Mouse (Mus musculus) thymus, postnatal 0 days (tissue): ENCODE measurements at regions not wholly inside any gene's neighbourhood (a gene's known extent, or its start where the extent isn't known, plus 50 kb on each side); places are given as distances from the start of the nearest gene placed in this dataset.

Experiments
- DNase-seq: peaks from one replicate; pipeline ENCODE4 v3.0.0-alpha.2; 2015; ENCODE audit warnings: low spot score

DNA sequence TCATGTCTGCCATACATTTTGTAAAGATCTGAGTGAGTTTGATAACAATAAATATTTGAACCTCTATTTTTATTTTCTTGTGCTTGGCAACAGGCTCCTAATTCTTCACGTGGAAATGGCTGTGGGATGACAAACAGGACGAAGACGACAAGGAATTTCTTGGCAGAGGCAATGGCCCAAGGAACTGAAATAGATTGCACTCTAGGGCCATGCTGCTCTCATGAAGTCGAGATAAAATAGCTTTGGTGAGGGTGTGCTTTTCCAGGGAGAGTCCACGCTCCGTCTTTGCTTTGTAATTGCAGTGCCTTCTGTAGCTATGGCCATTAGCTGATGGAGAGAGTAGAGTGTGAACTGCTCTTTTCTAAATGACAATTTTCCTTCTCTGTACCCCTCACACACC lies 50.9 kb upstream of the 1810046K07Rik start:
- DNase-seq, result no peak

DNA sequence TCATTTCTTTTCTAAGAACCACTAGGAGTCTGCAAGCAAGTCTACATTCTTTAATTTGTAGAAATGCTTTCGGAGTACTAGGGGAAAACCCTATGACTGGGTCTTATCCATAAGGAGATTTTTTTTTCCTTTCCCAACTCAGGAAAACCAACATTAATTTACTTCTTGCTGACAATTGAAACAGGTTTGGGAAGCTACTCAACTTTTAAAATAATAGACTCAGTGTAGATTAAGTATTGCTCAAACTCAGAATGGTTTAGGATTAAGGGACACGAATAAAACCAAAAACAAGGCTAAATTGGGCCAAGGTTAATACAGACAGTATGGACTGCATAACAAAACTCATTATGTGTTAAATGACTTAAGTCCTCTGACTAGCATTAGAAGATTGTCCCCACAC lies 65.2 kb upstream of the 1810046K07Rik start:
- DNase-seq, result no peak

DNA sequence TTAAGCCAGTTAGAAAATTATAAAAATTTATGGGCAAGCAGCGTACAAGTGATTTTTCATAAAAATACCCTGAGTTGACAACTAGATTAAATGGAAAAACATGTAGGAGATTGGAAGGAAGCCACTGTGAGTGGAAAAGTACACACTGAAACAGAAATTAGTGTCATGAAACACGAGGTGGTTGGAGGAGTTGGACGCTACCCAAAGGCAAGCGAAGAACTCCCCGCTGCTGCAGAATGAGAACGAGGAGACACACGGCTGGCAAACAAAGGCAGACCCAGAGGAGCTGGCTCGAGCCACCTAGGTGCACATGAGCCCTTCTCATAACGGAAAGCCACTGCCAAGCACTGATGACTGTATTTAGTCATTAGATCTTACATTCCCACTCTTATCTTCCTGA lies 65.7 kb upstream of the 1810046K07Rik start:
- DNase-seq, result no peak

DNA sequence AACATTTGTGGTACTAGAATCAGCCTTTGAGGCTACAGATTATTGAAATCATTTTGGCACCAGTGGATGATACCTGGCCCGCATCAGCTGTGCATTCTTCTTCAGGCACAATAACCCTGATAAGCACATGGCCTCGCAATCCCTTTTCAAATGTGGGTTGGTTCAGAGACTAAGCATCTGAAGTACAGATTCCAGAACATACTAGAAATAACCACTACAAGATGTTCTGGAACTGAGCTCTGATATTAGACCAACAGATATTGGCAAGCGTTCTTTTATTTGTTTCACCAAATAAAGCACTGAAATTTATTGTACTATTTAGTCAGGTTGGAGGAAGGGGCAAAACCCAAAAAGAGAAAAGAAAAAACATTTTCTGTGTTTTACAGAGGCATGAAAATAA lies 68.1 kb upstream of the 1810046K07Rik start:
- no peak for DNase-seq

DNA sequence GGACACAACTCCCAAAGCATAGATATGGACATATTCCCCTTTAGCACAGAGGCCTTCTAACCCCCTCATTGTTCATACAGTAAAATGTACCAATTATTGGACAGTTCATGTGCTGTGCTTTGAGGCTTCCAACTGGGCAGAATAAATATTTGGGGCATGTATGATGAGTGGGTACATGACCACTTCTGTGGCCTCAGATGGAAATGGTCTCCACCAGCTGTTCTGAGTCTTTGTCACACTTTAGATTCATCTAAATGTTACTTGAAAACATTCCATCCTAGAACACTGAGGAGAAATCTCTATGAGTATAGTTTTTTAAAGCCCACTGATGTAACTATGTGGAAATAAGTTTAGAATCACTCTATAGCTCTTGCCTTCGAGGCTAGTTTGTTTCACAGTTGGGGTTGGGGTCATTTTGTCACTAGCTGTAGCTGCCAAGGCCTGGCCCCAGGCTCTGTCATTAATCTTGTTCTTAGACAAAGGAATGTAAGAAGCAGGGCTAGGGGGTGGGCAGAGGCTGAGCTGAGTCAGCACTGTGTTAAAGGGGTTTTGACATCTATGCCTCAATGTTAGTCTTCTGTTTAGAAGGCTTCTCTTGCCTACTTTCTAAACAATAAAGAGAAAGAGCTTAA lies 69.0 kb upstream of the 1810046K07Rik start:
- no peak for DNase-seq

DNA sequence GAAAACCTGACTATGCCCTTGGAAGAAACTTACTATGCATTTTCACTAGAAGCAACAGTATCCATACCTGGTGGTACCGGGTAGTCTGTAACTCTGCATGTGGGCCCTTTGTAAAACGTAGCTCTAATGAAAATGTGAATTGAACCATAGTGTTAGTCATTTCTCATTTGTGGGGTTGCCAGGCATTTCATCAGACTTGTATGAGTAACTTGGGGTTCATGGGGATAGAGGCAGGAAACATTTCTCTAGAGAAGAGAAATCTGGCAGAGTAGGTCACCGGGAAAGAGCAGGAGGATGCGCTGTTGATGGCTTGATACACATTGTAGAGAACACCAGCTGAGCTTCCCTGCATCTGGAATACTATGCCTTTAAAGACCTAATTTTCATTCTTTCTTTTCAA lies 70.2 kb upstream of the 1810046K07Rik start:
- no peak for DNase-seq

DNA sequence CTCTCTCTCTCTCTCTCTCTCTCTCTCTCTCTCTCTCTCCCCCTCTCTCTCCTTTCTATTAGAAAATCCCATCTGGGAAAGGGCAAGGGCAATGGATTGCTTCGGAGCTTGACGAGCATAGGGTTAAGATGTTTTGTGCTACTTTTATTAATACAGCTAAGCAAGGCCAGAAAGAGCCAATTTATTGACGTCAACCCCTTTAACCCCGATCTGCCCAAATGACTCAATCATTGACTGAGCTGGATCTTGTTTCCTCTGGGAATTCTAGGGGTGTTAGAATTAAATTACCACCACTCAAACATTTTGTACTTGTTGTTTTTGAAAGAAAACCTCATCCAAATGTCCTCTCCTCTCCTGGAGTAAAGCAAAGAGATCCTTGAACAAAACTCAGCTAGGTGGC lies 70.6 kb upstream of the 1810046K07Rik start:
- no peak for DNase-seq

DNA sequence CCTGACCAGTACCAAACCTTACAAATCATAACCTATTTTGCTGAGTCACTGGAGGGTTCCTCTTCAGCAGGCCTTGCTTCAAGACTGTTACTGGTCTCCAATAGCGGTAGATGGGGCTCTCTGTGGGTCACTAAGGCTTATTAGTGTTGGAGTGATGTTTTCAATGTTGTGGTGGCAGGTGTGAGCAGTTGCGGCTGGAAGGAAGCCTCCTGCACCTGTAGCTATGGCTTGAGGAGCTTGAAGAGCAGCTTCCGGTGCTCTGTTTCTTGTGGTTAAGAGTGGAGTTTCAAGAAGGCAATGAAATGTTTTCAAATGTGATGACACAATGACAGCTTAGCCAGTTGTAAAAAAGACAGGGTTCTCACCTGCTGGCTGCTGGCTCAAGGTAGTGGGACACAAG lies 73.1 kb upstream of the 1810046K07Rik start:
- DNase-seq, result peak; percentile 89

DNA sequence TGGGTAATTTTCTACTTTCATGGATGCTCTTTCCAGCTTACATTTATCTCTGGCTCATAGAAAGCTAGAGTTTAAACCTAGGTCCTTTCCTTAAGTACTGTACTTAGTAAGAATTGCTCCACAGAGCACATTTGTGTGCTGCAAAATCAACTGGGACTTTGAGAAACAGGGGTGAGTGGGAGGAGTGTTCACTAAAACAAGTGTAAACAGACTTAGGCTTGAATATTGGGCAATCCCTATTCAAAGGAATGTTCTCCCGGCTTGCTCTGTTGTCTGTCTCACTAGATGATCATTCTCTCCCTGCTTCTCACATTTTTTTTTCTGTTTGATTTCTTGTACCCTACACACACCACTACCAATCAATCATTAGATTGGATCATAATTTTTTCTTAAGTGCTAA lies 79.3 kb upstream of the 1810046K07Rik start:
- no peak for DNase-seq

DNA sequence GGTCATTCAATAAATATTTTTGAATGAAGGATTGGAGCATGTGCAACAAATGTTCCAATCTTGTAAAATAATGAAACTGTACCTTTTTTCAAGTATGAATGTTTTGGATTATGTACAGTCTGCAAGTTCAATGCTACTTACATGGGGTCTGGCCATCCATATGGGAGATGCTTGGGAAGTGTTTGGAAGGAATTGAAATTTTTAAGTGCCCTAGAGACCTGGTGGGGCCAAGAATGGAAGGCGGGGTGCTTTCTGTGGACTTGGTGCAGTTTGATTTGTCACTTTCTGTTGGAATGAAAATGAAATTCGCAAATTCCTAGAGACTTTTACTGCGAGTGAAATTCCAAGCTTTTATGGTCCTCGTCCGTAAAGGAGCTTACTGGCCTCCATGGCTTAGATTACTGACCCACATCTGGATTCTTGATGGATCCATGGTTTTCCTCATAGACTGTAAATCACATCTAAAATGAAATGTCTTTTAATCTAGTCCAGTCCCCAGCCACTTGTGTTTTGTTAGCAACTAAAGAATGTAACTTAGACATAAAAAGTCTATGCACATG lies 90.3 kb upstream of the 1810046K07Rik start:
- no peak for DNase-seq

DNA sequence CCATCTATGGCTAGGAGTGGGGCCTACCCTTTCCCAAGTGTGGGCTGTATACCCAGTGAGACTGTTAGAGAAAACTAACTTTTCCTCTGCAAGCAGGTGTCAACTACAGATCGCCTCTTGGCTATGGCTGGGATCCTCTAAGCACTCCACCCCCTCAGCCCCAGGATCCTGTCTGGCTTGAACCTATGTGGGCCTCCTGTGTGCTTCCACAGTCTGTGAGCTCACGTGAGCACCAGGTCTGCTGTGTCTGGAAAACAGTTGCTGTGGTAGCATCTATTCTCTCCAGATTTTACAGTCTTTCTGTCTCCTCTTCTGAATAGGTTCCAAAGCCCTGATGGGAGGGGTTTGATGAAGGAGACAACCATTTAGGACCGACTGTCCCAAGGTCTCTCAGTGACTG lies 93.8 kb upstream of the 1810046K07Rik start:
- no peak for DNase-seq

DNA sequence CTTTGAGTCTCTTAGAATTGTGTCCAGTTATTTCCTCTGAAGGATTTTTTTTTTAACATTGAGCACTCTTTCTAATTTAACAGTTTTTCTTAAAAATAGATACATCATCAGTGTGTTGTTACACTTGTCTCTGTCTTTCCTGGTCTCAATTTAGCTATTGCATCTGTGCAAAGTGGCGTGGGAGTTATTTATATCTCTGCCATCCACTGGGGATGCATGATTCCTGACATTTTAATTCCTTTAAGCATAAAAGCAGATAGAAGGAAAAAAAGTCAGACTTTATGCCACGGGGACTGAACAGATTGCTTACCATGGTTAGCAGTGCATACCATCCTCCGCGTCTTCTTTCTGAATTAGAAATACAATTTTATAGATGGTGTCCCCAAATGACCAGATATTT lies 94.6 kb upstream of the 1810046K07Rik start:
- no peak for DNase-seq

DNA sequence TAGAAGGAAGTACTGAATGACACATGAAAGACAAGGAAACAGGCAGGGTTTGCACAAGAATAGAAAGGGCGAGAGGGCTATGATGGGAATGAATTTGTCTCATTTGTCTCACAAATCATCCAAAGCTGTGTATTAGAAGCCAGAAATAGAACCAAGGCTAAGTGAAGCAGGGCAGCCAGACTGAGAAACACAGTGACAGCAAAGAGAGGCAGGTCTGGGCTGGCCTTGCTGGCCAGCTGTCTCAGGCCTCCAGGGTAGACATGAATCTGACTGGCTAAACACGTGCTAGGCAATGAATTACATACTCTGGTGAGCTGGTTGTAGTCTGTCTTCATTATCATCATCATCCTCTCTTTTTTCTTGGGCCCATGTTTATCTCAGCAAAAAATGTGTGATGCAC lies 101.7 kb upstream of the 1810046K07Rik start:
- no peak for DNase-seq

DNA sequence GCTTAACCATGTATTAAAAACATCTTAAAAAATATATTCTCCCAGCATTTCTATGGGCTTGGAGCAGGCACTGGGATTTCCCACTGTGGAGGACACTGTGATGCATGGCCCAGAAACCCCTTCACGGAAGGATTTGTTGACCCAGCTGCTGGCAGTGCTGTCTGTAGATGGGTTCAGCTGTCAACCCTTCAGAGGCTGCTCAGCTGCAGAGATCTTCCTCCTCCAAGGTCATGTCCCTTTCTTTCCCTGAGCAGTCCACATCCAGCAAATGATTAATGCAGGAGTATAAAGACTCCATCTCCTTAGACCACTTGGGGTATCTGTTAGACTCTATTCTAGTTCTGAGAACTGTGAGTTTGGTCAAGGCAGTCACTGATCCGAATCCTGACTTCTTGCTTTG lies 108.4 kb upstream of the 1810046K07Rik start:
- DNase-seq, result no peak

DNA sequence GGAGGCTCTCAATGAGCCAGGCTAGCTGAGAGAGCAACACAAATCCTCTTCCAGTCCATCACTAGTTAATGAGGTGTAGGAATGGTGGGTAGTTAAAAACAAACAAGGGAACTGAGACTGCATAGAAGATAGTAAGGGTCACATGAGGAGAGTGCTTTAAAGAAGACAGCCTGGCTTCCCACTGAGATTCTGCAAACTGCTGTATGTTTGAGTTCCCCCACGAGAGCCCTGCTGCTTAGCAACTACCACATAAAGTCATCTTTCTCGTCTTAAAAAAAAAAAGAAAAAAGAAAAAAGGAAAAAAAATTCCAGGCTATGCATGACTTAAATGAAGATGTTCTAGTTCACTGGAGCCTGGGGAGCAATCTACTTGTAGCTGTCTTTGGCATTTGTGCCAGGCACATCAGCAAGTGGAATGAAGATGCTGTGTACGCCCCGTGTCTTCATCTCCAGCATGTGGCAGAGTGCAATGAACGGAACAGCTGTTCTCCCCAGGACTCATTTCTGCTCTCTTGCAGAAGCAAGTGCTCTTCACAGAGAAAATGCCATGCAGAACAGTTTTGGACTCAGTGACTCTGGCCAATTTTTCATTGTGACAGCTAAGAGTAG lies 113.2 kb upstream of the 1810046K07Rik start:
- DNase-seq, result no peak

DNA sequence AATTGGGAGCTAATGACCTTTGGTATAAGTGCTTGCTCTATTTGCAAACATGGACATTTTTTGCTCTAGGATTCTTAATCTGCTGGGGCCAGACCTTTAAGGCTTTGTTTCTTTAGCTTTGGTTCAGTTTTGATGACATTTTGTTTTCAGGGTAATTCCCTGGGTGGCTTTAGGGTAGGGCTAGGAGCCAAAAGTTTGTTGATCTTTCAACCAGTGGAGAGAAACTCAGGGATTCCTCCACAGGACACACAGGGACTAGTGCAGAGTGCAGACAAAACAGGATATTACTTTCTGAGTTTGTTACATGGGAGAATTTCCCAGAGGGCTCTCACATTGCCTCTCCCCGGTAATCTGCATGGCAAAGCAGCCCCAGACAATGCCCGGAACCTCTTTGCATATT lies 127.0 kb upstream of the 1810046K07Rik start:
- DNase-seq, result no peak

DNA sequence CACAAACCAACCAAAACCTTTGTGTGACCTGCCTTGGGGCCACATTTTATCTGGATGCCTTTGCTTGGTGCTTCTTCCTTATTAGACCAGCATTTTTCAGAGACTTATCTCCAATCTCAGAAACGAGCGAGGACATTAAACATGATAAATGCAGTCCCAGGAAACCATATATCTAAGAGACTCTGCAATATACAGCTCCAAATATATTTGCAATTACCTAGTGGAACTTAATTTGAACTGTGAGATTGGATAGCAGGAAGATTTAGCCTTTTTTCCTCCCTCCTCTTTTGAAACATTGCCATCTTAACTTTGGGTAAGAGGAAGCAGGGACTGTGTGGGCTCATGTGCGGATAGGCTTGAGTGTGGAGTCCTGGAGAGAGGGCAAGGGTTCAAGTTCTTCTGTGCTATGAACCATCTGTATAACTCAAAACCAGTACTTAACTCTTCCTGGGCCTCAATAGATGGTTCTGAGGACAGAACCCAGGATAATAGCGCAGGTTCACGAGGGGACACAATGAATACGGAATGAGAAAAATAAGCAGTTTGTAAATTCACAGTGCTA lies 133.8 kb upstream of the 1810046K07Rik start:
- no peak for DNase-seq

DNA sequence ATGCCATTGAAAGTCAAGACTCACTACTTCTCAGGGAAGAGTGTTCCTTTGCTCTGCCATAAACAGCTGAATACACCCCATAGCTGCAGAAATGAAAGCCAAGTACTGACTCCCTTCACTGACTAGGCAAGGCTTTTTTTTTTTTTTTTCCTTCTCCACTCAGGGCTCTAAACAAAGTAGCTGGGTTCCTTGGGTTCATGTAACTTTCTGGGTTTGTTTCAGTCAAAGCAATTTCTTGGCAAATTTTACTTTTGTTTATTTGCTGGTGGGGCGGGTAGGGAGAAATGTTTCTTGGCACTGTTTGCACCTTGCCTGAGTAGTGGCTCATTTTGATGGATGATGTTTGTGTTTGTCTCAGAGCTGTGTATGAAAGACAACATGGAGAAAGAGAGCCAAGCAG lies 141.3 kb upstream of the 1810046K07Rik start:
- no peak for DNase-seq

DNA sequence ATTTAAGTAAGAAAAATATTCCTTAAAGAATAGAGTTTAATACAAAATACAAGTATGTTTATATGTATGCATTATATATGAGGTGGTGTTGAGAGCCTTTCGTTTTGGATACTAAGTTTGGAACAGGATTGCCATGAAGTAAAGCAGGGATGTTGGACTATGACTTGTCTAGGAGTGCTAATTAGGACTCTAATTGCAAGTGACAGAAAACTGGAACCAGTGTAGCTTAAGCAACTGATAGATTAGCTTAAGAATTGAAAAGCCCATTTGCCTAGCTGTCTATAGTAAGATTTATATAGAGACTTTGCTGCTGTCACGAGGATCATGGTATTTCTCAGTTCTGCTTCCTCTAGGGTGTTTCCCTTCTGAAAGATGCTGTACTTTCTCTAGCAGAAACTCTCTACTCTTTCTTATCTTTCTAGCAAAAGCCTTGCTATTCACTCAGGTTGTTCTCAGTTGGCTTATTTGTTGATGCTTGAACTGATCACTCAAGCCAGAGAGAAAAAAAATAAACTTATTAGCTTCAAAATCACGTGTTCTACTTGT lies 147.9 kb upstream of the 1810046K07Rik start:
- DNase-seq, result no peak

DNA sequence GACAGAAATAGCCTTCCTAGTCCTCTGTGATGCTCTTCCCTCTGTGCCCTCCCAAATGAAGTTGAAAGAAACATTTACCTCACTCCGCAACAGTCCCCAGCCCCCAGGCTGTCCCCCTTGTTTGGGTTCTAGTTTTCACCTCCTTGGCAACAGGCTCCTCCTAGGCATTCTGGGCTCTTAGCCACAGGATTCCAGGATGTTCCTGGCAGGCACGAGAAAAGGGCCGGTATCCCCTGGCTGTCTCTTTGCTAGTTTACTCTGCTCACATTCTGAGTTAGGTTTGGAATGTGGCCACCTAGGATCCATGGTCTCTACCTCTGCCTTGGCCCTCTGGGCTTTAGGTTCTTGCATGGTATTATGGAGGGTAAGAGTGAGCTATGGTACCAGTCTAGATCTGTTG lies 159.1 kb upstream of the 1810046K07Rik start:
- DNase-seq, result no peak

DNA sequence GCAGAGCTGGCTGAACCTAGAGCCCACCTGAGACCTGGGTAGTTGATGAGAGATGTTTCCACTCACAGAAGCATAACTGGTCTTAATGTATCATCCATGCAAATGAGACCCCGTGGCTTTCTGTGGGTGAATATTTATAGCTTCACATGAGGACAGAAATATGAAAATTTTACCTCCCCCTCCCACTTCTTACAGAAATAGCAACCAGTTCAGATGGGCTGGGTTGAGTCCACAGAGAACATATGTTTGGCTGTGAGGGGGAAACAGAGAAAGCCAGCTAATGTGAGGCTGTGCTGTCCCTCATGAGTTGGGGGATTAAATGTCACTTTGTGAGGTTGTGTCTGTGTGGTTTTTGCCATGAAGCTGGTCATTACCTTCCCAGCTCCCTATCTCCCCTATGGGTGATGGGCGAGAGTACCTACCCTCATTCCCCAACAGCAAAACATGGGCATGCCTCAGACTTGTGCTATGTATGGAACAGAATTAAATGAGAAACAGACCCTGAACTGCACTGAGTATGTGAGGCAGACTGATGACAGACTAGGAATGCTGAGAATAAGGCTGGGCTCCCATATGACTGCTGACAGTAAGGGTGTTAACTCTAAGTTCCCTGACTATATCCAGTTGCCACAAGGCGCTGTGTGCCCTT lies 178.7 kb upstream of the 1810046K07Rik start:
- DNase-seq, result no peak

DNA sequence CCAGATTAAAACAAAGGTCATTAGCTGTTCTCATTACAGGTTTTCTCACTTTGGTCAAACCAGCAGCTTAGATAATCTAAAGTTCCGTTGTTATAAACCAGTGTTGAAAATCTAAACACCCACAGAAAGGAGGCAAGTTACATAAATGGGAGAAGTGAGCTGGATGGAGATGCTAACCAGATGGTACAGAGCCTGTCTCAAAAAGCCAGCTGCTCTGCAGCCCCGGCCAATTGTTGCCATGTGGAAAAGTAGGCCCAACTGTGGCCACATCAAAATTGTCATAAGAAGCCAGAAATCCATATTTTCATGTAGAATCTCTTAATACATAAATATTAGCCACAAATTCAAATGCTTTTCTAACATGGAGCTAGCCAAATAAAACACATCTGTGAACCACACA lies 188.9 kb upstream of the 1810046K07Rik start:
- DNase-seq, result no peak
